In the genomic region with DNA sequence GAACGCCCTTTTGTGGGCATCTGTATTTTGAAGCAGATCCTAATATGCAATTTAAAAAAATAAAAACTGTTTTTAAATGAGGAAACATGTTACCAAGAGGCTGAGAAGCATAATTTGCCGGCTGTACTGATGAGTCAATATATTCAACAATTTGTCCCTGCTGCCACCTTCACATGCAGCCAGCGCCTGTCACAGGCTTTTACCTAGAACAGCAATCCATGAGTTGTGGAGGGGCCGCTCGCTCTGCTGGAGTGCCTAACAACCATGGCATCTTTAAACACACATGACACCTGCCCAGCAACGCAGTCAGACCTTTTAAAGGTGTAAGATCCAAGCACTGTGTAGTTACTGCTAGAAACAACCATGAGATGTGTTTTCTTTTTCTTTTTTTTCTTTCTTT, we compare ENCODE assay signal across 17 mouse cellular contexts.
DNase-seq lines count a peak whose midpoint lies in the region; ATAC-seq and TF ChIP-seq lines count a peak whose summit lies in the region.
"Had no signal": no experiment of that assay in that cellular context is flagged by ENCODE, and none has a peak within 500 bp of the region (broad histone marks: within the 10 kb centered on the region; RNA-seq: fewer than 3 reads in every experiment).

No protein-coding gene starts in this region.

- H3K36me3 ChIP-seq in midbrain, postnatal 0 days (ENCODE audit: insufficient read depth, low read length), result no peaks in the 10 kb centered on the region
- no peaks in the 10 kb centered on the region for H3K36me3 ChIP-seq in midbrain, embryonic 15.5 days (replicated peaks)
- H3K36me3 ChIP-seq: G1E; heart, embryonic 15.5 days; limb, embryonic 15.5 days had no signal

- peak; percentile 16 to 21 for DNase-seq in frontal cortex, postnatal 10 days (ENCODE audit: low spot score in 2 of 2)
- DNase-seq in frontal cortex, postnatal 25 days (ENCODE audit: low spot score in 2 of 2), result no peak
- DNase-seq in midbrain, postnatal 0 days (ENCODE audit: low spot score), result peak; percentile 3
- peak; percentile 46 to 50 for DNase-seq in layer of hippocampus, postnatal 36 days
- DNase-seq in embryo, embryonic 10.5 days (ENCODE audit: low spot score), result no peak
- DNase-seq in spleen, adult 18-20 months, result no peak
- DNase-seq: lung, adult 2 months; thymus, adult 2 months had no signal

- H3K27me3 ChIP-seq in midbrain, postnatal 0 days (ENCODE audit: insufficient read depth, low read length), result no peaks in the 10 kb centered on the region
- no peaks in the 10 kb centered on the region for H3K27me3 ChIP-seq in midbrain, embryonic 15.5 days (replicated peaks)
- H3K27me3 ChIP-seq: heart, embryonic 15.5 days; limb, embryonic 15.5 days; megakaryocyte, embryonic 14.5 days had no signal

- H3K4me1 ChIP-seq in midbrain, postnatal 0 days (ENCODE audit: insufficient read depth, low read length), result no peaks in the 10 kb centered on the region
- no peaks in the 10 kb centered on the region for H3K4me1 ChIP-seq in midbrain, embryonic 15.5 days
- H3K4me1 ChIP-seq: heart, embryonic 15.5 days; limb, embryonic 15.5 days; megakaryocyte, embryonic 14.5 days had no signal

- no peak overlapping the region for H3K27ac ChIP-seq in midbrain, postnatal 0 days (ENCODE audit: low read depth, low read length)
- H3K27ac ChIP-seq in midbrain, embryonic 15.5 days, result no peak overlapping the region
- H3K27ac ChIP-seq: heart, embryonic 15.5 days; hindbrain, embryonic 14.5 days; kidney, postnatal 0 days; limb, embryonic 15.5 days had no signal

- WGBS in midbrain, postnatal 0 days, result 65% methylated on average over 6 of the region's 6 CpGs
- 71% methylated on average over 6 of the region's 6 CpGs for WGBS in midbrain, embryonic 15.5 days

- no peak overlapping the region for H3K4me3 ChIP-seq in midbrain, postnatal 0 days (ENCODE audit: low read depth, low read length)
- no peak overlapping the region for H3K4me3 ChIP-seq in midbrain, embryonic 15.5 days
- H3K4me3 ChIP-seq: erythroblast, embryonic 14.5 days; heart, embryonic 15.5 days; limb, embryonic 15.5 days; megakaryocyte, embryonic 14.5 days had no signal

- H3K9ac ChIP-seq in midbrain, postnatal 0 days (replicated peaks; ENCODE audit: low read length, poor library complexity, severe bottlenecking), result no peak overlapping the region
- H3K9ac ChIP-seq in midbrain, embryonic 15.5 days, result no peak overlapping the region
- H3K9ac ChIP-seq: heart, embryonic 15.5 days; hindbrain, embryonic 14.5 days; limb, embryonic 15.5 days had no signal

- no peak for TF ChIP-seq CTCF in midbrain, postnatal 0 days (IDR thresholded peaks at IDR 0.05)

- no peaks in the 10 kb centered on the region for H3K9me3 ChIP-seq in midbrain, postnatal 0 days (ENCODE audit: low read length)
- no peaks in the 10 kb centered on the region for H3K9me3 ChIP-seq in midbrain, embryonic 15.5 days
- H3K9me3 ChIP-seq: G1E; heart, embryonic 15.5 days; limb, embryonic 15.5 days; megakaryocyte, embryonic 14.5 days had no signal

- no peak for ATAC-seq in midbrain, postnatal 0 days (ENCODE audit: low FRiP score)
- no peak for ATAC-seq in midbrain, embryonic 15.5 days (replicated peaks)
- no peak for ATAC-seq in megakaryocyte, adult 5-6 weeks (ENCODE audit: poor library complexity, severe bottlenecking)

- no peak overlapping the region for H3K4me2 ChIP-seq in midbrain, postnatal 0 days (ENCODE audit: low read depth, low read length, poor library complexity, severe bottlenecking)
- H3K4me2 ChIP-seq in midbrain, embryonic 15.5 days, result no peak overlapping the region
- H3K4me2 ChIP-seq: hindbrain, embryonic 14.5 days; limb, embryonic 15.5 days had no signal

Comparison
In these comparisons a context has a peak if more than half of its experiments do, and no peak if none do; other contexts are left out.
1. DNase-seq: peak in frontal cortex, postnatal 10 days (2 of 2), midbrain, postnatal 0 days (single experiment) and layer of hippocampus, postnatal 36 days (2 of 2); none in frontal cortex, postnatal 25 days (0 of 2), embryo, embryonic 10.5 days (single experiment) and spleen, adult 18-20 months (0 of 2).